Mouse (Mus musculus): ENCODE data around the gene Cpa5.

The Cpa5 gene

DNA sequence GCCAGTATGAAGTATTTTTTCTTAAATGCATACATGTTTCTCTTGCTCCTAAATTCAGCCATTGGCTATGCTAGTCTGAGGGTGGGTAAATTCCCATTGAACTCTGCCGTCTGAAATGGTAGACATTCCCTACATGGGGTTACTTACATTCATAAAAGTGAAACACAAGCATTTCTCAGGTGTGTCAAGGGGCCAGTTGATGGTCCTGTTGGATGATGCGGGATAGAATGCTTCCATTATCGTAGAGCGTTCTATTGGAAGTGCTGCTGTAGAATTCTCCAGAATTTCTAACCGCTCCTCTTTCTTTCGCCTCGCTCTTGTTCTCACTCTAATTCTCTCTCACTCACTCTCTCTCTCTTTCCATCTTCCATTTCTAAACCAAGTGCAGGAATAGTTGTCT, at the start of gene Cpa5:
TSS of gene Cpa5 (plus strand) at position 301 of the 400 bp plus-strand sequence.
- no peak for DNase-seq (ENCODE audit: low spot score)

GRCm38 (mm10) chr6:30562132-30562531, 48.7 kb upstream of the Cpa5 start:
- DNase-seq (ENCODE audit: low spot score) = no peak

- no peak for DNase-seq (ENCODE audit: low spot score)
These were observed 47.2 kb upstream of the Cpa5 start for GRCm38 (mm10) chr6:30563575-30563974.

GRCm38 (mm10) chr6:30564051-30564450, 46.8 kb upstream of the Cpa5 start:
- no peak for DNase-seq (ENCODE audit: low spot score)

- no peak for DNase-seq (ENCODE audit: low spot score)
These were observed 42.7 kb upstream of the Cpa5 start, which contains the start of gene Cpa4 for GRCm38 (mm10) chr6:30568069-30568468. Cpa4 (plus strand) TSS chr6:30568369.

DNA sequence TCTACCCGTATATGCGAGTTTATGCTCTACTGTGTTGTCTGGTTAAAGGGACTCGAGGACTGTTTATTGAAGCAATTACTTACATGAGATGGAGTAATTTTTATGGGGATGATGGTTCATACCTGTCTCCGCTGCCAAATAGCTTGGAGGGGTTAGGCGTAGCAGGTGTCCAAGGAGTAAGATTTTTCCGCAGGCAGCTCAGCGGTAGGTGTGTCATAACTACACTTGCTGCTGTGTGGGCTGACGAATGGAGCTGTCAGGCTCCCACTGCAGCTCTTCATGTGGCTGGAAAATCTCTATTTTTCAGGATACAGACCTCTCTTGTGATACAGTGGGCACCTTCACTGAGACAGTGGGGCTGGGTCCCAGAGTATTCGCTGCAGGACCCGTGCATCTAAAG, 41.5 kb upstream of the Cpa5 start:
- no peak for DNase-seq (ENCODE audit: low spot score)

- DNase-seq (ENCODE audit: low spot score) = no peak
These were observed 40.8 kb upstream of the Cpa5 start for GRCm38 (mm10) chr6:30570012-30570411.

DNA sequence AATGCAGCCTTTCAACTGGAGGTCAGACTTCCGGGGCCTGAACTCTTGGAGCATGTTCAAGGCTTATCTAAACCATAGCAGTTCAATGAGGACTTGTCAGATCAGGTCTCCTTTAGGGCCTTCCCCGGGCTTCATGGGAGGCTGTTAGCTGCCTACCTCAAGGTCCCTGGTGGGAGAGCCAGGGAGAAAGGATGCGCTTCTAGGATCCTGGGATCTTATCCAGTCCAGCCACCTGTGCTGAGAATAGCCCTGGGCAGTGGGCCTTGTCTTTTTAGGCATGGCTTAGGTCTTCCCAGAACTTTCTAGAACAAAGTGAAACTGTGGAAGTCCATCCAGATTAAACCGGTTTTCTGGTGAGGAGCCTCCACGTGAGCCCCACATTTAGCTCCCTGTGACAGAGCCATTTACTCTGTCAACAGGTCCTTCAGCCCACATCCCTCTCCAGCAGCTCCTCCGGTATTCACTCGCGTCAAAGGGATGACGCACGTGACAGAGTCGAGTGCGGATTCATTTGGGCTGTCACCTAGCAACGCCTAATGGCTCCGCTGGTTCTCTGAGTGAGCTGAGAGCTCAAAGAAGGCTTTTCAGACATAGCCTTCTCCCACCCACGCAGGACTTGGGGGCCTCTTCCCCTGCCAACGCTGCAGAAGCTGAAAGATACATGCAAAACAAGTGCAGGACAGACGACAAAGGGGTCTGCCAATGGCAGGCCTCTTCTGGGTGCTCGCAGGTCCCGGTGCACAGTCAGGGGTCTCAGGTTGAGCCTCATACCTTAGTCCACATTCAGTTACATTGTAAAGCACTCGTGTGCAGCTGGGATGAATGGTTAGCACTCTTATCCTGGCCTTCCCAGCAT, 38.1 kb upstream of the Cpa5 start:
- no peak for DNase-seq (ENCODE audit: low spot score)

GRCm38 (mm10) chr6:30573380-30573779, 37.4 kb upstream of the Cpa5 start:
- DNase-seq (ENCODE audit: low spot score) = no peak

DNA sequence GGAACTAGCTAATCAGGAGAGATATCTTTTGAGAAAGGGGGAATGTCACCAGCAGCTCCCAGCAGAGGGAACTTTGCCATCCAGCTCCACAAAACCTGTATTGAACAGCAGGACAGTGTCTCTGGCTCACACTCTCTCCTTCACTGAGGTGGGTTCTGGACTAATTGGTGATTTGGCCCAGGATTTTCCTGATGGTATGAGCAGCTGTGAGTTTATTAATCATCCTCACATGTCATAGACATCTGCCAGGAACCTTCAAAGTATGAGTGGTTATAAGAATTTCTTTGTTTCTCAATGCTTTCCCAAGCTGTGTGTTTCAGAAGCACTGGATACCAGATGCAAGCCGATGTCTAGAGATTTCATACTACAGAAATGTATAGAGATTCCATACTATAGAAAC, 35.9 kb upstream of the Cpa5 start:
- DNase-seq (ENCODE audit: low spot score) = no peak

GRCm38 (mm10) chr6:30576477-30577203, 34.2 kb upstream of the Cpa5 start:
- no peak for DNase-seq (ENCODE audit: low spot score)

DNA sequence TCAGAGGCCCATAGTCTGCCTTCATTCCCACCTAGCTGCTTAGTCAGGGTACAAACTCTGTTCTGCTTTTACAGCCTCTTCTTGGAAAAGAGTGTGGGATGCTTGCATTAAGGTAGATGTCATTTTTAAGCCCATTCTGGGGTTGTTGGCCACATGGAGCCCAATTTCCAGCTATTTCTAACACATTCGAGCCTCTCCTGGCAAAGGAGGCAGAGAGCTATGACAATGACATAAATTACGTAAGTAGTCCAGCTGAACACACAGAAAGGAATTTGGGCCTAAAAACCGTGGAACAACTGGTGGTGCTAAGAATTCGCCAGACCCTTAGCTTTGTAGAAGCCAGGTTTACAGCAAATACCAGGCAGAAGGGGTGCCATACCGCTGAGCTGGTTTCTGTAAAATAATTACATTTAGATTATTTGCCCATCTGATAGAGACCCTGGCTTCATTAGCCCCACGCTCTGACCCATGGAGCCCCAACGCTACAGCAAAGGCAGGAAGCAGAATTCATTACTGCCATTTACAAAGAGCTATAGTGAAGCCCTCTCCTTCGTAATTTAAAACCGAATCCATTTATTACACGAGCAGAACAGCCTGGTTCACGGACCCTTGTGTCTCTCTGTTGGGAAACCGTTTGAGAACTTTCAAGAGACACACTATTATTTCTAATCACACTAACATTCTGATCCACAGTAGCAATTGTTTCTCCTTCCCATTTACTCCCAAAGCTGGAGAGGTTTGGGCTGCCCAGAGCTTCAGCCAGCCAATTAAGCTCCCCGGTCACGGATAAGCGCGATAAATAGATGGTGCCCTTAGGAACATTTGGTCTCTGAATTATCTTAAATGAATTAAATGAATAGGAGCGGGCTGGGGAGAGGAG, 30.6 kb upstream of the Cpa5 start:
- no peak for DNase-seq (ENCODE audit: low spot score)

GRCm38 (mm10) chr6:30580841-30581176, 30.0 kb upstream of the Cpa5 start:
- no peak for DNase-seq (ENCODE audit: low spot score)

DNA sequence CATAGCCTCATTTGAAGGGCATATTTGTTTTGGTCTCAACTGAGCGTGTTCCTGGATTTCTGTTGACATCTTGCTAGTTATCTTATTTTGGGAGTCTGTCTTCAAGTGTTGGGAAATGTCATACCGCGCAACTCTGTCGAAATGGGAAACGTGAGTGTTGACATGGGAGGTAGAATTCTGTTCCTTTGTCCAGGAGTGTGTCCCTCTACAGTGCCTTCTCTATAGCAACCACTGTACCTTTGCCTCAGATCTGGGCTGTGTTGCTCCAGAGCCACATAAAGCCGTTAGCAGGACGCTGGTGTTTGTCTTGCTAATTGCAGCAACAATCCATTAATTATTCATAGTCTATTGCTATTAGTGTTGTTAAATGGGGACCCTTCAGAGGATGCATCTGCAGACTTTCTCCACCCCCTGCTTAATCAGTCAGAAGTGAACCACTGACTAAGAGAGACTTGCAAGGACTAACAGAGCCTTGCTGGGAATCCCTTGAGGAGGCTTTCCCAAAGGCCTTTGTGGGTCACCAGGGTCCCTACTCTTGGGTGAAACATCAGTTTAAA, 23.8 kb upstream of the Cpa5 start:
- no peak for DNase-seq (ENCODE audit: low spot score)

GRCm38 (mm10) chr6:30589819-30590218, 21.0 kb upstream of the Cpa5 start:
- no peak for DNase-seq (ENCODE audit: low spot score)

GRCm38 (mm10) chr6:30591851-30592404, 18.9 kb upstream of the Cpa5 start:
- no peak for DNase-seq (ENCODE audit: low spot score)

DNA sequence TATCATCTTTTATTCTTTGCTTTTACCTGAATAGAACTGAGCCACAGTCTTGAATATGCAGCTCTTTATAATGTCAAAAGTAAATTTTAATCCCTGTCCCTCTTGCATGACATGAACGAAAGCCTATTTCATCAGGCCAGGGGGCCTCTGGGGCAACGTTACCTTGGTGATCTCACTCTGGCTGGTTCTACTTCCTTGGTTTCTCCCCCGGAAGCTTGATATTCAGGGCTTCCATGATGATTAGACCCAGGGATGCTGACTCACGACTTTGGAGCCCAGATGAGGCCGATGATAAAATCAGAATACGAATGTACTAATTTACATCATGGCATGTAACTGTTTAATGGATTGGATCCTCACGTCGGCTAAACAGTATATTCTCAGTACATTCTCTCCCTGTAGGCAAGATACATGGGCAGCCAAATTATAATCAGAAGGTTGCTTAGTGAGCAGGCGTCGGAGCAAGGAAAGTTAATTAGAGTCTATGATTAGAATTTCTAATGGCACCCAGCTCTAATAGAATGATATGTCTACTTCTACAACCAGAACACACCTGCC, 18.3 kb upstream of the Cpa5 start:
- no peak for DNase-seq (ENCODE audit: low spot score)

GRCm38 (mm10) chr6:30594364-30594763, 16.4 kb upstream of the Cpa5 start:
- no peak for DNase-seq (ENCODE audit: low spot score)

DNA sequence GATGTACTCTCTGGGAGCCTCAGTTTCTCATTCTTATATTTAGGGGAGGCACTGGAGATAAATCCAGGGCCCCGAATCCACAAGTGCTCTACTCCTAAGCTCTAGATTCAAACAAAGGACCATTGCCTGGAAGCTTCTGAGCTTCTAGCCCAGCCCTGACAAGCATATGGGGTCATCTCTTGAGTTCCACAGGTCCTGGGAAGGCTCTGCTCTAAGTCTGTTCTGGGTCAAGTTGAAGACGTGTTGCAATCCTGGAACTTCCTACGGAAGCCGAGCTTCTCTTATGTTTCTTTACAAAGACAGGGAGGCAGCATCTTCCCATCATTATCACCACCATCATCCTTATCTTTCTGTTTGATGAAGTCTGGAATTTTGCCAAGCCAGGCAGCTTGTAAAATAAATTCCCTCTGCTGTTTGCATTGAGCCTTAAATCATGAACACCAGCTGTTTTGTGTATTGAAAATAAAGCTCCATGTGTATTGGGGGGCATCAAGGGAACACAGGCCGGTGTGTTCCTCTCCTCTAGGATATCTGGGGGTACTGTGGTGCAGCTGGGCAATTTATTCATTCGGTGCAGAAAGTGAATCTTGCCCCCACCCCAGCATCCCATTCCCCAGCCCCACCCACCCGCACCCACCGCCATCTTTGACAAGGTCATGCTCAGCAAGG, 14.4 kb upstream of the Cpa5 start:
- no peak for DNase-seq (ENCODE audit: low spot score)

- DNase-seq (ENCODE audit: low spot score) = no peak
These were observed 10.8 kb upstream of the Cpa5 start for GRCm38 (mm10) chr6:30600033-30600432.

DNA sequence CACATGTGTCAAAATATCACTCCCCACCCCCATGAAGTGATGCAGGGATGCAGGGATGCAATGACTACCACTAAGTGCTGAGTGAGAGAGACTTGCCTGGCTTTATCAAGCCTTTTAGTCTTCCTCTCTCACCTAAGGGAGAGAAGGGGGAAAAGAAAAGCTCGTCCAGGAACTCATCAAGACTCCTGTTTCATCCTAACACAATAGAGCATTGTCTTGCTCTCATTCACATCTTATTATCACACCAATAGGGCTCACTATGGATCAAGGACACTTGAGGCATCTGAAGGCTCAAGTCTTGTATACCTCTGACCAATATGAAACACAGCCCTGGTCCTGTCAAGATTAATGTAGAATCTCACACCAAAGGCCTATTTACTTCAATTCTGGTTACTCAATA, 9.8 kb upstream of the Cpa5 start:
- DNase-seq (ENCODE audit: low spot score) = no peak

All from spleen, adult 12 weeks (tissue).